In the genomic region with DNA sequence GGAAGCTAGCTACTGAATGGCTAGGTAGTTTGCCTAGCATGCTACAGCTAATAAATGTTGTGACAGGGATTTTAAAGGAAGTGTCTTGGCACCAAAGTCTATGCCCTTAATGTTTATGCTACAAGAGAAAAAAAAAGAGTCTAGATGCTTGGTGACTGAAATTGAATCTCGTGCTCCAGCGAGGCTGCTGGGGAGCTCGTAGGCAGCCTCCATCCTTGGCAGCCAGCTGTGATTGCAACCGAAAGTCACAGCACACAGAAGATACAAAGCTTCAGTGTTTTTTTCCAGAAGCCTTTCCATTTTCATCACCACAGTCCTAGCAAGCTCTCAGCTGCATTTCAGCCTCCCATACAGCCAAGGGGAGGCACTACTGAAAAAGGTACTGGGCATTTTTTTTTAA, we compare ENCODE assay signal across 1 mouse cellular context.
TF ChIP-seq lines count a peak whose summit lies in the region.

No protein-coding gene starts in this region.

TF ChIP-seq in CH12.LX, 34 proteins besides CTCF, POLR2A, EP300 and RAD21:
- TF ChIP-seq ZNF384 (IDR thresholded peaks at IDR 0.05; ENCODE audit: low read depth, low read length), result peak; percentile 73
- TF ChIP-seq RCOR1 (conservative IDR thresholded peaks at IDR 0.05; ENCODE audit: low read depth, low read length), result no peak
- TF ChIP-seq POLR2AphosphoS2 (IDR thresholded peaks at IDR 0.05; ENCODE audit: low read depth, low read length), result no peak
- no peak for TF ChIP-seq MEF2A (IDR thresholded peaks at IDR 0.05; ENCODE audit: borderline replicate concordance, low read depth, low read length)
- TF ChIP-seq ETS1 (conservative IDR thresholded peaks at IDR 0.05; ENCODE audit: low read depth, low read length), result no peak
- TF ChIP-seq NELFE (IDR thresholded peaks at IDR 0.05; ENCODE audit: low read depth, low read length), result no peak
- TF ChIP-seq CHD2 (IDR thresholded peaks at IDR 0.05; ENCODE audit: low read length), result no peak
- no peak for TF ChIP-seq USF1 (IDR thresholded peaks at IDR 0.05; ENCODE audit: low read depth, low read length)
- peak; percentile 69 for TF ChIP-seq BHLHE40 (IDR thresholded peaks at IDR 0.05; ENCODE audit: low read depth, low read length)
- 0 out of 2 replicates have a peak, but pooled peaks have one; percentile 43 for TF ChIP-seq SIN3A (IDR thresholded peaks at IDR 0.05; ENCODE audit: low read length)
- no peak for TF ChIP-seq MAX (IDR thresholded peaks at IDR 0.05; ENCODE audit: low read length)
- no peak for TF ChIP-seq ZKSCAN1 (IDR thresholded peaks at IDR 0.05; ENCODE audit: borderline replicate concordance, low read depth, low read length)
- TF ChIP-seq KAT2A (IDR thresholded peaks at IDR 0.05; ENCODE audit: insufficient replicate concordance, low read length), result 0 out of 2 replicates have a peak, but pooled peaks have one; percentile 21
- no peak for TF ChIP-seq PAX5 (IDR thresholded peaks at IDR 0.05; ENCODE audit: low read length)
- no peak for TF ChIP-seq ZC3H11A (IDR thresholded peaks at IDR 0.05; ENCODE audit: low read depth, low read length)
- peak; percentile 65 for TF ChIP-seq IRF4 (IDR thresholded peaks at IDR 0.05; ENCODE audit: low read depth, low read length)
- TF ChIP-seq ZMIZ1 (IDR thresholded peaks at IDR 0.05; ENCODE audit: low read depth, low read length), result no peak
- no peak for TF ChIP-seq MXI1 (IDR thresholded peaks at IDR 0.05; ENCODE audit: low read depth, low read length)
- TF ChIP-seq UBTF (IDR thresholded peaks at IDR 0.05; ENCODE audit: low read depth, low read length), result no peak
- no peak for TF ChIP-seq MYC (IDR thresholded peaks at IDR 0.05; ENCODE audit: low read depth, low read length)
- no peak for TF ChIP-seq NRF1 (IDR thresholded peaks at IDR 0.05; ENCODE audit: low read depth, low read length)
- no peak for TF ChIP-seq HCFC1 (IDR thresholded peaks at IDR 0.05; ENCODE audit: low read depth, low read length)
- TF ChIP-seq USF2 (conservative IDR thresholded peaks at IDR 0.05; ENCODE audit: low read depth, low read length), result no peak
- TF ChIP-seq CHD1 (IDR thresholded peaks at IDR 0.05; ENCODE audit: low read depth, low read length), result no peak
- no peak for TF ChIP-seq SMC3 (IDR thresholded peaks at IDR 0.05; ENCODE audit: low read depth, low read length)
- TF ChIP-seq ELF1 (IDR thresholded peaks at IDR 0.05; ENCODE audit: low read depth, low read length), result no peak
- no peak for TF ChIP-seq JUND (conservative IDR thresholded peaks at IDR 0.05; ENCODE audit: low read depth, low read length)
- TF ChIP-seq TBP (conservative IDR thresholded peaks at IDR 0.05; ENCODE audit: low read depth, low read length), result no peak
- TF ChIP-seq MAZ (IDR thresholded peaks at IDR 0.05; ENCODE audit: low read depth, low read length), result no peak
- no peak for TF ChIP-seq TCF12 (IDR thresholded peaks at IDR 0.05; ENCODE audit: low read depth, low read length)
- no peak for TF ChIP-seq MAFK (IDR thresholded peaks at IDR 0.05; ENCODE audit: insufficient replicate concordance, low read length)
- peak; percentile 13; the same call in 1 of the 2 replicates for TF ChIP-seq JUN (IDR thresholded peaks at IDR 0.05; ENCODE audit: insufficient read depth, low read depth, low read length)
- TF ChIP-seq E2F4 (IDR thresholded peaks at IDR 0.05; ENCODE audit: insufficient replicate concordance, low read depth, low read length), result no peak
- no peak for TF ChIP-seq GABPA (IDR thresholded peaks at IDR 0.05; ENCODE audit: insufficient replicate concordance, low read depth, low read length)
